1 mouse cellular context compared by ENCODE assay signal in the genomic region with DNA sequence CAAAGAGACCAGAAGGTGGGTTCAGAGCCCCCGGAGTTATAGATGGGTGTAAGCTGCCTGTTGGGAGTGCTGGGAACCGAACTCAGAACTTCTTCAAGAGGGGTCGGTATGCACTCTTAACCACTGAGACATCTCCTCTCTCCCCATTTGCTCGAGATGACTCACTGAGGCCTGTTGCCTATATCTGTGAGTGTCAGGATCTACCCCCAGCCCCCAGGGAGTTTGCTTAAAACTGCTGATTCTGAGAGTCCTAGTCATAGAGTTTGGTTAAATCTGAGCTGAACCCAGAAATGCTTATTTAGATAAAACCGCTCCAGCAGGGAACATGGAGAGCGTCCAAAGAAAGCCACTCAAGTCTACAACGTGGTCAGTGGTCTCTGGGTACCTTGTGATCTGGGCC.
TF ChIP-seq lines count a peak whose summit lies in the region.

No protein-coding gene starts in this region.

TF ChIP-seq in CH12.LX, 34 proteins besides CTCF, POLR2A, EP300 and RAD21:
- TF ChIP-seq PAX5 (IDR thresholded peaks at IDR 0.05; ENCODE audit: low read length) = no peak
- TF ChIP-seq JUND (conservative IDR thresholded peaks at IDR 0.05; ENCODE audit: low read depth, low read length) = peak; percentile 74
- peak; percentile 76 for TF ChIP-seq JUN (IDR thresholded peaks at IDR 0.05; ENCODE audit: insufficient read depth, low read depth, low read length)
- peak; percentile 88 for TF ChIP-seq IRF4 (IDR thresholded peaks at IDR 0.05; ENCODE audit: low read depth, low read length)
- TF ChIP-seq MAZ (IDR thresholded peaks at IDR 0.05; ENCODE audit: low read depth, low read length) = peak; percentile 77; the same call in 1 of the 2 replicates
- peak; percentile 68 for TF ChIP-seq ETS1 (conservative IDR thresholded peaks at IDR 0.05; ENCODE audit: low read depth, low read length)
- no peak for TF ChIP-seq UBTF (IDR thresholded peaks at IDR 0.05; ENCODE audit: low read depth, low read length)
- 0 out of 2 replicates have a peak, but pooled peaks have one; percentile 9 for TF ChIP-seq CHD2 (IDR thresholded peaks at IDR 0.05; ENCODE audit: low read length)
- peak; percentile 77 for TF ChIP-seq MAFK (IDR thresholded peaks at IDR 0.05; ENCODE audit: insufficient replicate concordance, low read length)
- TF ChIP-seq MEF2A (IDR thresholded peaks at IDR 0.05; ENCODE audit: borderline replicate concordance, low read depth, low read length) = peak; percentile 75; the same call in 1 of the 2 replicates
